Mouse (Mus musculus) heart, postnatal 14 days (tissue): ENCODE data around the gene Wdtc1. TPM values are rescaled to one million over a fixed set of nuclear protein-coding genes. Genes with fewer than 3 reads are reported as not detected.

ENCODE experiments used
- DNase-seq, 2 experiments: peaks; one replicate each; pipeline ENCODE4 v3.0.0; 2021 to 2022
- intact Hi-C: fragments of 180-260 bp; cut with DNase I; formaldehyde crosslinking; loops from one replicate; pipeline ENCODE4 v1.15.1; 2025
- total RNA-seq, 2 experiments: library from RNA; stranded (reverse); gene quantifications; 2 replicates each; pipeline ENCODE4 v1.2.3; 2021

Gene Wdtc1
- total RNA-seq, 2 experiments from 2014 or later, result 65.7 to 70.6 TPM

- no peak for DNase-seq
These were observed 25.7 kb upstream of the Wdtc1 start for GRCm38 (mm10) chr4:133379046-133379347.

DNA sequence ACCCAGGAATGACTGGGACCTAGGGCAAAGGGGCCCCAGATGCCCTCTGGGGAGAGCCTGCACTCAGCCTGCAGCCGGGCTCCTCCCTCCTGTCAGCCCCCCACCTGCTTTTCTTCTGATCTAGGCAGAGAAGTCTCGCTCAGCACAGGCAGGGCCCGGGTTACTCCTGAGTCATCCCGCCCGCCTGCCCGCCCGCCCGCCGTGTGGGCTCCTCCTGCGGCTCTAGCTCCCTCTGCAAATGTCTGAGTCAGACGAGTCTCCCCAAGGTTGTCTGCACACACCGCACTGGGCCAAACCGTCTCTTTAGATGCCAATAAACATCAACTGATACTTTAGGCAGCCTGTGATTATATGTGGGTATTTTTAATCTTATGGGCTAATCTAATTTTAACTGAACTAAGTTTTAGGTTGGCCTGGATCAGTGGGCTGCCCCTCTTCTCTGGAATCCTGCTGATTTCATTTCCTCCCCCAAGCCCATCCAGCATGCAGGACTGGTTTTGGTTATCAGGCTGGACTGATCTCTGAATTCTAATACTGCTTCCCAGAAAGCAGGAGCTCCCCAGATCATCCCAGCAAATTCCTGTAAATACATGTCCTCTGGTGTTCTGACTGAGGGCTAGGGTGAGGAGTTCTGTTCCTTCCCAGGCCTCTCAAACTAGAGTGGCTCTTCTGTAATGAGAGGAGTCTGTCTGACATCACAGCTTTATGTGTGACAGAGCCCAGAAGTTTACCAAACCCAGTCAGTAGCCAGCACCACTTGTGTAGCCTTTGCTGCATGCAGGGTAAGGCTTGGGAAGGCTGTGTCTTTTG lies 25.2 kb upstream of the Wdtc1 start:
- DNase-seq, result peak in 1 of 2 experiments; percentile 43
- intact Hi-C loops, result loop anchor here (1.0 kb wide), 1 partner anchor 8 kb away; no protein-coding TSS in a partner anchor

More at GRCm38 (mm10) chr4:133379046-133379347, 25.7 kb upstream of the Wdtc1 start:
- intact Hi-C loops, result no loop called here

GRCm38 (mm10) chr4:133375812-133376577 lies 22.7 kb upstream of the Wdtc1 start:
- no peak for DNase-seq
- intact Hi-C loops, result no loop called here

GRCm38 (mm10) chr4:133374011-133374410 lies 20.7 kb upstream of the Wdtc1 start:
- intact Hi-C loops, result no loop called here

GRCm38 (mm10) chr4:133372278-133372665 lies 19.0 kb upstream of the Wdtc1 start:
- no peak for DNase-seq
- intact Hi-C loops, result no loop called here

More at GRCm38 (mm10) chr4:133374011-133374410, 20.7 kb upstream of the Wdtc1 start:
- DNase-seq, result no peak

GRCm38 (mm10) chr4:133371621-133372277 lies 18.5 kb upstream of the Wdtc1 start:
- DNase-seq, result no peak
- intact Hi-C loops, result loop anchor here (2.0 kb wide), 1 partner anchor 19 kb away; no protein-coding TSS in a partner anchor

DNA sequence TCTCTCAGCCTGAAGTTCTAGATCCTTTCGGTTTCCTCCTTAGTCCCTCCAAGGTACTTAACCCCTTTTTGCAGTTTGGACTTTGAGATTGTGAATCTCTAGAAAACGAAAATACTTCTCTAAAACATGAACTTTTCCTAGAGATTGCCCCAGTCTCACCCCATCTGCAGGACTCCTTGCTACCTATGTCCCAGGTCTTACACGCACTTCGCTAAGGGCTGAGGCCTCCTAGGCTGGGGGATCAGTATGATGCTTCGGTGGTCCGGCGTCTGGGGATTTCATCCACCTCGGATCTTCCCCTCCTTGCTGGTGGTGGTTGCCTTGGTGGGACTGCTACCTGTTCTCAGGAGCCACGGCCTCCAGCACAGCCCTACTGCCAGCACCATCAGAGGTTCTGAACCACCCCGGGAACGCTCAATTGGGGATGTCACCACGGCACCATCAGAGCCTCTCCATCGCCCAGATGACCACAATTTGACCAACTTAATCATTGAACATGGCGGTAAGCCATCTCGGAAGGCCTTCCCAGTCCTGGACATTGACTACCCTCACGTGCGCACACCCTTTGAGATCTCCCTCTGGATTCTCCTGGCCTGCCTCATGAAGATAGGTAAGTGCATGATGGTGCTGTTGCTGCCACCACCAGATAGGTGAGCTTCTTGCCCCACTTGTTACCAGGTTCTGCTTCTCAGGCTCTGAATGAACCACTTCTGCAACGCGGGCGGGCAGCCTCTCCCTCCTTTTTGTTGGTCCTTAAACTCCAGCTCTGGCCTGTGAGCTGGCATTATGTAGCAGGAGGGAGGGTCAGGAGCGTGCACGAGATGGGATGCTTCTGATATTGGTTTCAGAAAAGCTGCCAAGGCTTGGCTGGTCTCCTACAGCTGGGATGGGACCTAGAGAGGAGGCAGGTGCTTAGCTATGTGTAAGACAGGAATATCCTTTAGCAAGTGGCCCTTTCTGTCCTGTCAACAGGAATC lies 17.3 kb upstream of the Wdtc1 start:
- intact Hi-C loops, result loop anchor here (1.0 to 2.0 kb wide), 2 partner anchors 8 to 20 kb away; no protein-coding TSS in a partner anchor
- DNase-seq, result no peak

DNA sequence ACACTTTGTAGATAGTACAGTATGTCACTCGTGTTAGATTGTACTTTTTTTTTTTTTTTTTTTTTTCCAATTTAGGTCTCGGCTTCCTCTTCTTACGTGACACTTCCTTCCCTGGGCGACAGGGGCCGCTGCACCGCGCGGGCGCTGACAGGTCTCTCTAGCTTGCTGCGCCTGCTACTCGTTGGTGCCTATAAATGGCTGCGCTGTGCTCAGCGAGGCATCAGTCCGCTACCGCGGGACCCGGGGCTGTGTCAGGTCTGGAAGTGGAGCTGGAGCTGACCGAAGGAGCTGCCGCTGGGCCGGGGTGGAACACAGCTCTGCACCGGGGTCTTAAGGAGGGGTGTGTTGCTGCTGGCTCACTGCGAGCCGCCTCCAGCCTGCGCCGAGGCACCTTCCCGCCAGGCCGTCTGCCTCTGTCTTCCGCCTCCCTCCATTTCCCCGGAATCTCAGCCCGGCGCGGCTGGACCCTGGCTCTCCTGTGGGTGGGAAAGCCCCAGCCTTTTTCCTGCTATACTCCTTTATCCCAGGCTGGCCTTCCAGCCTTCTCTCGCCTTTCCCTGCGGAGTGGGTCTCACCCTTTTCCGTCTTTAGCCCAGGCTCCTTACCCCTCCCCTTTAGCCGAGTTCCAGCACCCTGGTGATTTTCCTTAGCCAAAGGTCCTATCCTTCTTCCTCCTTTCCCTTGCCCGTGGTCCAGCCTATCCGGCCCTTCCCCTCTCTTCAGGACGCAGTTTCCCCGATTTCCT lies 16.4 kb upstream of the Wdtc1 start, which contains the start of gene Slc9a1:
Gene Slc9a1, plus strand, starts transcription at position 154 of the 745 bp plus-strand sequence.
- intact Hi-C loops, result loop anchor here (1.0 to 2.0 kb wide), 2 partner anchors 9 to 21 kb away; no protein-coding TSS in a partner anchor
- DNase-seq, result peak; percentile 94 to 96

DNA sequence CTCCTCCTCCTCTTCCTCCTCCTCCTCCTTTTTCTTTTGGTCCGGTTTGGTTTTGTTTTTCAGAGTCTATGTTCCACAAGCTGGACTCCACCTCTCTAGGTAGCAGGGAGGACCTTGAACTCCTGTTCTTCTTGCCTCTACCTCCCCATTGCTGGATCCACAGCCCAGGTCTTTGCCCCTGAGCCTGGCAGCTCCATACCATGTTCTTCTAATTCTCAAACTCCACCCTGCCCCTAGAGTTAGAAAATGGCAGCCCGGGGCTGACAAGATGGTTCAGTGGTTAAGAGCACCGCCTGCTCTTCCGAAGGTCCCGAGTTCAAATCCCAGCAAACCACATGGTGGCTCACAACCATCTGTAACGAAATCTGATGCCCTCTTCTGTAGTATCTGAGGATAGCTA lies 1.4 kb upstream of the Wdtc1 start:
- intact Hi-C loops, result loop anchor here (10.0 kb wide), 1 partner anchor 160 kb away; the partner anchor contains the start of gene Kdf1
- DNase-seq, result no peak

GRCm38 (mm10) chr4:133352797-133353196 lies 484 bp downstream of the Wdtc1 start:
- DNase-seq, result no peak
- intact Hi-C loops, result loop anchor here (10.0 kb wide), 1 partner anchor 162 kb away; the partner anchor contains the start of gene Kdf1

- intact Hi-C loops, result no loop called here
These were observed 5.1 kb downstream of the Wdtc1 start for GRCm38 (mm10) chr4:133348051-133348775.

GRCm38 (mm10) chr4:133347624-133348023 lies 5.7 kb downstream of the Wdtc1 start:
- intact Hi-C loops, result no loop called here
- no peak for DNase-seq

More at GRCm38 (mm10) chr4:133348051-133348775, 5.1 kb downstream of the Wdtc1 start:
- DNase-seq, result no peak

- no peak for DNase-seq
- intact Hi-C loops, result no loop called here
These were observed 6.7 kb downstream of the Wdtc1 start for GRCm38 (mm10) chr4:133346577-133346976.

DNA sequence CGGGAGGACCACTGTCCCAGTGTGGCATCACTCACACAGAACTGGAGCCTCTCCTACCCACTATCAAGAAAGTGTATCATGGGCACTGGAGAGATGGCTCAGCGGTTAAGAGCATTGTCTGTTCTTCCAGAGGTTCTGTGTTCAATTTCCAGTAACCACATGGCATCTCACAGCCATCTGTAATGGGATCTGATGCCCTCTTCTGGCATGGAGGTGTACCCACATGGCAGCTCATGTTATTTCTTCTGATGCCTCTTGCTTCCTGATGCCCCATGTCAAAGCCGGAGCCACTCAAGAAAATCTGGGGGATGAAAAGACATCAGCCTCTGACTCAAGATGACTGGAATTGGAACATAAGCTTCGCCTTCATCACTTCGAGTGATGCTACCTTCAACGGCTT lies 7.6 kb downstream of the Wdtc1 start:
- no peak for DNase-seq
- intact Hi-C loops, result no loop called here

GRCm38 (mm10) chr4:133344112-133344511 lies 9.2 kb downstream of the Wdtc1 start:
- peak; percentile 27 to 55 for DNase-seq
- intact Hi-C loops, result no loop called here

- intact Hi-C loops, result no loop called here
- no peak for DNase-seq
These were observed 13.1 kb downstream of the Wdtc1 start for GRCm38 (mm10) chr4:133340217-133340616.

DNA sequence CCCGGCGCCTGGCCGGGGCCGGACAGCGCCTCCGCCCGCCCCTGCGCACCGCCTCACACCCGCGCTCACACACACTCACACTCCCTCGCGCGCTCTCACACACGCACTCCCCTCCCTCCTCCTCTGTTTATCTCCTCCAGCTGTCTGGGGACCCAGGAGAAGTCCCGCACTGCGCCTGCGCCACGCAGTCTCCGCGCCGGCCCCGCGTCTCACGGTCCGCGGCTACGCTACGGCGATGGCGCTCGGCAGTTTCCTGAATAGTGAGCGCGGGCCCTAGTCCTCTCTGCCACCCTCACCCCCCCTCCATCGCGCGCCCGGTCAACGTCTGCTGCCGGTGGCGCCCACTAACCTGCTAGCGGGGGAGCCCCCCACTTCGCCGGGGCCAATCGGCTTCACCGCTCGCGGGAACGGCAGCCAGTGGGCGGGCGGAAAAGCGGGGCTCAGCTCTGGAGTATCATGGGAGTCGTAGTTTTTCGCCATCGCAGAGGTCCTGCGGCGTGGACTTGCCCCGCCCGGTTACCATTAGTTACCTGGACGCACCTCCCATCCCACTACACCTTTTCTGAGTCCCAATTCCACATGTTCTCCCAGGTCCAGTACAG lies 14.0 kb downstream of the Wdtc1 start:
- intact Hi-C loops, result no loop called here

More for the DNA sequence above, 14.0 kb downstream of the Wdtc1 start:
- peak; percentile 98 to 99 for DNase-seq
